Mouse (Mus musculus): ENCODE measurements around the gene Tulp1. TPM values are rescaled to one million over a fixed set of nuclear protein-coding genes. Genes with fewer than 3 reads are reported as not detected.

Tulp1 gene
- polyA plus RNA-seq, 1 experiment from 2014 or later: 1.5 TPM

DNA sequence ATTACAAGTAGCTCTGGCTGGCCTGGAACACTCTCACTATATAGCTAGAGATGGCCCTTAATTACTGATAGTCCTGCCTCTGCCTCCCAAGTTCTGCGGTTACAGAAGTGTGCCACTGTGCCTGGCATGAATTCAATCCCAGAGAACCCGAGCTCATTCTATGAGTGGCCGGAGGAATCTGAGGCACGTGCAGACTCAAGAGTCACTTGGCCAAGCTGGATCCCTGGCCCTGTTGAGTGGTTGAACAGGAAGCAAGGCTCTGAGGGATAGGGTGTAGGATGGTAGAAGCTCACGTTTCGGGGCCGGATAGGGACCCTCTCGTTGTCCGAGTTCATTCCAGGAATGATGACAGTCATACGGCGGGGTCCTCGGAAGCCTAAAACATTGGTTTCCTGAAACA lies 9.2 kb downstream of the Tulp1 start:
- no peaks in the 10 kb centered on the region for H3K36me3 ChIP-seq (ENCODE audit: control insufficient read depth, insufficient read depth)
- H3K4me1 ChIP-seq (replicated peaks; ENCODE audit: control insufficient read depth, insufficient read depth, low read length): peaks cover 9% of the 10 kb centered on the region
- H3K4me2 ChIP-seq (ENCODE audit: low read length): no peak overlapping the region
- no peak overlapping the region for H3K27ac ChIP-seq (ENCODE audit: low read length)
- WGBS: 85% methylated on average over 12 of the region's 12 CpGs
- H3K9ac ChIP-seq (replicated peaks; ENCODE audit: low read depth, low read length): no peak overlapping the region
- H3K4me3 ChIP-seq (replicated peaks; ENCODE audit: low read length): no peak overlapping the region
- peaks cover 19% of the 10 kb centered on the region for H3K27me3 ChIP-seq (replicated peaks; ENCODE audit: control insufficient read depth, insufficient read depth, low read length)
- no peak for ATAC-seq
- H3K9me3 ChIP-seq (ENCODE audit: control insufficient read depth, low read length): no peaks in the 10 kb centered on the region

DNA sequence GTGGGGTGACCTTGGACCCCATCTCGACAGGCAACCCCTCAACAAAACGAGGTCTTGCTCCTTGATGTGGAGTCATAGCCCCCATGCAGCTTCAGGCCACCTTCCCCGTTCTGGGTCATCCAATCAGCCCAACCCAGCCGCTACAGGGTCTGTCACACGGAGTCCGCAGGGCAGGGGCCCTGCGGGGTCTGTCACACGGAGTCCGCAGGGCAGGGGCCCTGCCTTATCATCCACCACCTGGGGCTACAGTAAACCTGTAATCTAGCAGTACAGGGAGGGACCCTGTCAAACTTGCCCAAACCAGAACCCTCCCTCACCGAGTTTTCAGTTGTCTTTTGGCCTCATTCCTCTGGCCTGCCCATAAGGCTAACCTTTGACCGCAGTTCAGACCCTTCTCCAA lies 13.0 kb downstream of the Tulp1 start:
- Histone ChIP-seq H3K36me3 (ENCODE audit: control insufficient read depth, insufficient read depth) (no peaks in the 10 kb centered on the region), H3K4me2 (ENCODE audit: low read length) (no peak overlapping the region), H3K4me3 (replicated peaks; ENCODE audit: low read length) (no peak overlapping the region), H3K27me3 (replicated peaks; ENCODE audit: control insufficient read depth, insufficient read depth, low read length) (peaks cover 5% of the 10 kb centered on the region), H3K9ac (replicated peaks; ENCODE audit: low read depth, low read length) (no peak overlapping the region), H3K4me1 (replicated peaks; ENCODE audit: control insufficient read depth, insufficient read depth, low read length) (peaks cover 19% of the 10 kb centered on the region), H3K9me3 (ENCODE audit: control insufficient read depth, low read length) (no peaks in the 10 kb centered on the region), H3K27ac (ENCODE audit: low read length) (no peak overlapping the region)
- no peak for ATAC-seq
- 23% methylated on average over 11 of the region's 11 CpGs for WGBS

DNA sequence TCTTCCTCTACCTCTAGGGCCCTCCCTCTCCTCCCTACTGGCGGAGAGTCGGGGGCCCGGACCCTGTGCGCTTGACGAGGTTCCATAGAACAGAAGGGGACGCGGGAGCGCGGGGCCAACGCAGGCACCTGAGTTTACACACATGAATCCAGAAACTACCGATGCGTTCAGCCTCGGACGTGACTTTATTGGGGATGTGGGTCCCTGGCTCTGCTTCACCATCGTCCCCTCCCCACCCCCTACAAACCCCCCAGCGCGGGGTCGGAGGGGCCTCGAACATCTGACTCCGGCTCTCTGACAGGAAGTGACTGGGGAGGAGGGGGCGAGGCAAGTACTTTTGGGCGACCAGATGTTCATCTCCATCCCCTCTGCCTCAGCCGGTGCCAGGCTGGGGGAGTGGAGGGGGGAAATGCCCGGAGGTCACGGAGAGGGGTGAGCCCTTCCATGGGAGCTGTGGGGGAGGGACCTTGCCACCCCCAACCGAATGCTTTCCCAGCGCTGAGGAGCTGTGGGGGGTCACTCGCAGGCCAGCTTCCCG lies 13.6 kb downstream of the Tulp1 start:
- H3K27ac ChIP-seq (ENCODE audit: low read length): no peak overlapping the region
- no peaks in the 10 kb centered on the region for H3K9me3 ChIP-seq (ENCODE audit: control insufficient read depth, low read length)
- peak overlapping the region; percentile 95 for H3K4me2 ChIP-seq (ENCODE audit: low read length)
- ATAC-seq: no peak
- peaks cover 5% of the 10 kb centered on the region for H3K27me3 ChIP-seq (replicated peaks; ENCODE audit: control insufficient read depth, insufficient read depth, low read length)
- WGBS: under 1% methylated on average over 29 of the region's 29 CpGs
- H3K4me3 ChIP-seq (replicated peaks; ENCODE audit: low read length): peak overlapping the region; percentile 67
- H3K4me1 ChIP-seq (replicated peaks; ENCODE audit: control insufficient read depth, insufficient read depth, low read length): peaks cover 19% of the 10 kb centered on the region
- H3K9ac ChIP-seq (replicated peaks; ENCODE audit: low read depth, low read length): peak overlapping the region; percentile 30
- no peaks in the 10 kb centered on the region for H3K36me3 ChIP-seq (ENCODE audit: control insufficient read depth, insufficient read depth)

DNA sequence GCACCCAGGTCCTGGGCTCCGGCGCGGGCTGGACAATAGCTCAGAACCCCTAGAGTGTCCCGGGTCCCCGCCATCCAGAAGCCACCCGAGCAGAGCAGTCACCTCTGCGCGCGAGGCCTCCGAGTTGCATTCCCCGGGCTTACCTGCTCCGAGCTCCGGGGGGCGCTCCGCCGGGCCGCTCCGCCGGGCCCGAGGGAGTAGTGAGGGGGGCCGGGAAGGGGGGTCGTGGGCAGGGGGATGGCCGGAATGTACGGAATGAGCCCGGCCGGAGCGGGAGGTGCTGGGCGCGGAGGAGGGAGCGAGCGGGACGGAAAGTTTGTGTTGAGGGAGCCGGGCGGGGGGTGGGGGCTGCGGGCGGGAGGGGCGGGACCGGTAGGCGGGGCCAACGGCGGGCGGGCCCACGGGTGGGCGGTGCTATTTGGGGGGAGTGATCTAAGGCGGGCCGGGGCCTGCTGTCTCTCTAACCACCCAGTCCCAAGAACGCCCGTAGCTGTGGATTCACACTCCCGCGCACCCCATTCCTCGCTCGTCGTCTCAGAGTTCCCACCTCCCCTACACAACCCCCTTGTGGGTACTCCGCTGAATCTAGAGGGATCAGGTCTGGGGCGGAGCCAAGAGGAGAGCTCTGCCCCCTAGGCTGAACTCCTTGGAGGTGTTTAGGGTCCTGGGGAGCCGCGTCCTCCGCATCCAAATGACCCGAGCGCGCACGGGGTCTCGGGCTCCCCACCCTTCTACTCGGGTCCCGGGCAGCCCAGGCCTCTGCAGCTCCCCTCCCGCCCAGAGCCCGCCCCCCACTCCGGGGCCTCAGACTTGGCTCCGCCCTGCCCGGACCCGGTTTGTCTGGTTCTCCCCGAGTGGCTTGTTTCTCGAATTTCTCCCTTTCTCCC lies 14.3 kb downstream of the Tulp1 start, which contains the start of gene Tead3:
TSS of gene Tead3 (minus strand) at position 352 of the 887 bp plus-strand sequence.
- WGBS: 0% methylated on average over 48 of the region's 73 CpGs
- Histone ChIP-seq H3K9ac (replicated peaks; ENCODE audit: low read depth, low read length) (peak within 1 kb of the TSS; percentile 70), H3K4me1 (replicated peaks; ENCODE audit: control insufficient read depth, insufficient read depth, low read length) (peaks cover 20% of the 10 kb centered on the region), H3K9me3 (ENCODE audit: control insufficient read depth, low read length) (no peaks in the 10 kb centered on the region), H3K4me3 (replicated peaks; ENCODE audit: low read length) (peak within 1 kb of the TSS; percentile 67), H3K27ac (ENCODE audit: low read length) (no peak within 1 kb of the TSS), H3K27me3 (replicated peaks; ENCODE audit: control insufficient read depth, insufficient read depth, low read length) (peaks cover 5% of the 10 kb centered on the region), H3K36me3 (ENCODE audit: control insufficient read depth, insufficient read depth) (no peaks in the 10 kb centered on the region), H3K4me2 (ENCODE audit: low read length) (peak within 1 kb of the TSS; percentile 95)
- peak; percentile 83 for ATAC-seq

DNA sequence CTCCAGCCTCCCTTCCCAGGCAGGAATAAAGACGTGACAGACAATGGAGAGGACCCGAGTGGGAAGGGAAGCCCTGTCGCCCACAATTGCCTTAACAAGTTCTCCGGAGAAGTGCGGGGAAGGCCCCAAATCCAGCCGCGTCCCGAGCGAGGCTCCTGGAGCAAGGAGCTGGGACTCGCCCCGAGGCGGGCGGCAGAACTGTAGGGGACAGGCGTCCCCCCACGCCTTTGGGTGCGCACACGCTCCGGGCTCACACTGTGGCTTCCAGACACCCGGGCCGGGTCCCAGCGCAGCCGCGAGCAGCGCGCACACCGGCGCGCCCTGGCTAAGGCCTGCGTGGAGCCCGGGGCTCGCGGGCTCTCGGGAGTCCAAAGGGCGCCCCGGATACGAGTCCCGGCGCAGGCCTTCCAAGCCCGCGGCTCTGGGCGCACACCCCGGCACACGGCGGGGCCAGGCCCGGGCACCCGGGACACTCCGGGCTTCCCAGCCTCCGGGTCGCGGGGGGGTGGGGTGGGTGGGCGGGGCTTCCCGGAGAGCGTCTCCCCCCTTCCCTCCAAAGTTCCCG lies 15.0 kb downstream of the Tulp1 start:
- Histone ChIP-seq H3K27me3 (replicated peaks; ENCODE audit: control insufficient read depth, insufficient read depth, low read length) (peaks cover 5% of the 10 kb centered on the region), H3K4me3 (replicated peaks; ENCODE audit: low read length) (peak overlapping the region; percentile 67), H3K9ac (replicated peaks; ENCODE audit: low read depth, low read length) (peak overlapping the region; percentile 70), H3K36me3 (ENCODE audit: control insufficient read depth, insufficient read depth) (no peaks in the 10 kb centered on the region), H3K27ac (ENCODE audit: low read length) (no peak overlapping the region), H3K9me3 (ENCODE audit: control insufficient read depth, low read length) (no peaks in the 10 kb centered on the region), H3K4me1 (replicated peaks; ENCODE audit: control insufficient read depth, insufficient read depth, low read length) (peaks cover 26% of the 10 kb centered on the region), H3K4me2 (ENCODE audit: low read length) (peak overlapping the region; percentile 95)
- ATAC-seq: peak; percentile 46
- under 1% methylated on average over 44 of the region's 54 CpGs for WGBS

DNA sequence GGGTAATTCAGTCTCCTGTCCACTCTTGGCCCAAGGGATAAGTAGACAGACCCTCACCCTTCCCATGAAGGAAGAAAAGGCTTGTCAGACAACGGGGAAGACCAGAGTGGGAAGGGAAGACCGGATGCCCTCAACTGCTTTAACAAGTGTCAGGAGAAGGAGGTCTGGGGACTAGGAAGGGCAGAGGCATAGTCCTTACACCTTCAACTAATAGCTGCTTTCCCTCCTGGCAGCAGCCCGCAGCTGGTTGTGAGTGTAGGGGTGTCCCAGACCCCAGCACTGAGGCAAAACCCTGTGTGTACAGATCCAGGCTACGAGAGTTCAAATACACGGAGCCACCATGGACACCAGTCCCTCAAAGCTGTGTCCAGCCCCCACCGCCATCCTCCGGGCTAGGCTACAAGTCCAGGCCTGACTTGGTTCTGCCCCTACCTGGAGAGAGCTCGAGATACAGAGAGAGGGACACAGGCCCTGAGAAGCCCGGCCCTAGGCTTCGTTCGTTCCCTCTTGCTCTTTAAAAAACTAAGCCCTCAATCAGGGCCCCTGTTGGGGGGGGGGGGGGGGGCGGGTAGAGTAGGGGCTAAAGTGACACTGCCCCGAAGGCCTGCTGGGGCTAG lies 15.7 kb downstream of the Tulp1 start:
- peaks cover 5% of the 10 kb centered on the region for H3K27me3 ChIP-seq (replicated peaks; ENCODE audit: control insufficient read depth, insufficient read depth, low read length)
- peak overlapping the region; percentile 95 for H3K4me2 ChIP-seq (ENCODE audit: low read length)
- H3K36me3 ChIP-seq (ENCODE audit: control insufficient read depth, insufficient read depth): no peaks in the 10 kb centered on the region
- H3K9me3 ChIP-seq (ENCODE audit: control insufficient read depth, low read length): no peaks in the 10 kb centered on the region
- WGBS: 7% methylated on average over 13 of the region's 13 CpGs
- H3K27ac ChIP-seq (ENCODE audit: low read length): no peak overlapping the region
- peak overlapping the region; percentile 67 for H3K4me3 ChIP-seq (replicated peaks; ENCODE audit: low read length)
- H3K4me1 ChIP-seq (replicated peaks; ENCODE audit: control insufficient read depth, insufficient read depth, low read length): peaks cover 30% of the 10 kb centered on the region
- peak overlapping the region; percentile 70 for H3K9ac ChIP-seq (replicated peaks; ENCODE audit: low read depth, low read length)
- no peak for ATAC-seq

DNA sequence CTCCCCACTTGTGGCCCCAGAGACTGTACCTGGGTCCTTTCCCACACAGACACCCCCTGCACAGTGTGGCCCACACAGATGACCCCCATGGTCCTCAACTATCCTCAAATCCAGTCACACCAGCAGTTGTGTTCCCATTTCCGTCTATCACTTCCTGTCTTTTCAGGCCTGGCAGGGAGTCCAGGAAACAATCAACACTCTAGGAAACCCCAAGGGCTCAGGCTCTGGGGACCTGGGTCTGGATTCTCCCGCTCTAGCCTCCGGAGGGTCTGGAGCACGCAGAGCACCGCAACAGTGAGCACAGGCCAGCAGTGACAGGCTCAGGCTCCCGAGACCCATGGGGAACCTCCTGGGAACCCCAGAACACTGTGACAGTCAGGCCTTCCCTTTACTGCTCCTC lies 16.8 kb downstream of the Tulp1 start:
- Histone ChIP-seq H3K4me1 (replicated peaks; ENCODE audit: control insufficient read depth, insufficient read depth, low read length) (peaks cover 30% of the 10 kb centered on the region), H3K4me3 (replicated peaks; ENCODE audit: low read length) (no peak overlapping the region), H3K9me3 (ENCODE audit: control insufficient read depth, low read length) (no peaks in the 10 kb centered on the region), H3K4me2 (ENCODE audit: low read length) (no peak overlapping the region), H3K27me3 (replicated peaks; ENCODE audit: control insufficient read depth, insufficient read depth, low read length) (peaks cover 5% of the 10 kb centered on the region), H3K9ac (replicated peaks; ENCODE audit: low read depth, low read length) (no peak overlapping the region), H3K36me3 (ENCODE audit: control insufficient read depth, insufficient read depth) (no peaks in the 10 kb centered on the region), H3K27ac (ENCODE audit: low read length) (no peak overlapping the region)
- ATAC-seq: no peak
- WGBS: 51% methylated on average over 6 of the region's 6 CpGs

DNA sequence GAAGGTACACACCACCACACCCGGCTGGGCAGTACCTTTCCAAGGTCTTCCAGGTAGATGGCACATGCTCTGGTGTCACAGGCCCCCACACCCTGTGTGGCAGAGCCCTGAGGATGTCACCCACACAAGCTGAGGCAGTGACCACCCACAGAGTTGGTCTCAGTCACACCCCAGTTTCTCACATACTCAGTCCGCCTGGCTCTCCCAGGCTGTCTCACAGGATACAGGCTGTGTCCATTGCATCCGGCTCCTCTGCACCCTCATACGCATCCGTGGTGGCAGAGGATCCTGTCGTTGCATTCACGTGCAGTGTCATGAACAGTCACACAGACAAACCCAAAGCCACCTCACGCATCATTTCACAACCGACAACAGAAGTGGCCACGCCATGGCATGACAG lies 17.7 kb downstream of the Tulp1 start:
- no peak overlapping the region for H3K9ac ChIP-seq (replicated peaks; ENCODE audit: low read depth, low read length)
- no peak overlapping the region for H3K4me2 ChIP-seq (ENCODE audit: low read length)
- peaks cover 30% of the 10 kb centered on the region for H3K4me1 ChIP-seq (replicated peaks; ENCODE audit: control insufficient read depth, insufficient read depth, low read length)
- 85% methylated on average over 10 of the region's 10 CpGs for WGBS
- H3K27me3 ChIP-seq (replicated peaks; ENCODE audit: control insufficient read depth, insufficient read depth, low read length): peaks cover 3% of the 10 kb centered on the region
- no peaks in the 10 kb centered on the region for H3K36me3 ChIP-seq (ENCODE audit: control insufficient read depth, insufficient read depth)
- ATAC-seq: no peak
- H3K27ac ChIP-seq (ENCODE audit: low read length): no peak overlapping the region
- H3K4me3 ChIP-seq (replicated peaks; ENCODE audit: low read length): no peak overlapping the region
- H3K9me3 ChIP-seq (ENCODE audit: control insufficient read depth, low read length): no peaks in the 10 kb centered on the region

DNA sequence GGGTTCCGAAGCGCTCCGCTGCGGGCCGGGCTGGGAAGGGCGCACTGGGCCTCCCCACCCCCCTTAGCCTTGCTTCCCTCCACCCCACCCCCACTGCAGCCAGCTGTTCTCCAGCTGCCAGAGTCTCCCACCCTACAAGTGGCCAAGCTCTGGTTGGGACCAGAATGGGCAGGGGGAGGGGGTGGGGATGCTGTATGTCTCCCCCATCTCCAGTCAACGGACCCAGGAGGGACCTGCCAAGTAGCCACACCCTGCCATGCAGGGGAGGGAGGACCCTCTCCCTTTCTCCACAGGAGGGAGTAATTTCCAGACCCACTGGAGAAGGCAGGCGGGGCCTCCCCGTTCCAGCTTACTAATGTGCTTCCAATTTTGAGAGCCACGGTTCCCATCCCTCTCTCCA lies 19.1 kb downstream of the Tulp1 start:
- no peak for ATAC-seq
- Histone ChIP-seq H3K27ac (ENCODE audit: low read length) (no peak overlapping the region), H3K4me1 (replicated peaks; ENCODE audit: control insufficient read depth, insufficient read depth, low read length) (peaks cover 27% of the 10 kb centered on the region), H3K9ac (replicated peaks; ENCODE audit: low read depth, low read length) (no peak overlapping the region; the same call in 1 of the 2 replicates), H3K27me3 (replicated peaks; ENCODE audit: control insufficient read depth, insufficient read depth, low read length) (no peaks in the 10 kb centered on the region), H3K9me3 (ENCODE audit: control insufficient read depth, low read length) (no peaks in the 10 kb centered on the region), H3K36me3 (ENCODE audit: control insufficient read depth, insufficient read depth) (no peaks in the 10 kb centered on the region), H3K4me3 (replicated peaks; ENCODE audit: low read length) (no peak overlapping the region), H3K4me2 (ENCODE audit: low read length) (no peak overlapping the region)
- 20% methylated on average over 10 of the region's 10 CpGs for WGBS

Measured in forebrain, embryonic 16.5 days (tissue).